Mouse (Mus musculus) thymus, adult 18-20 months (tissue): Measurements from ENCODE around the gene Gsg1l.

Source experiments
- DNase-seq, 2 experiments: peaks; one replicate each; pipeline ENCODE4 v3.0.0; 2022; ENCODE audit warnings: mixed read lengths in 2 of 2

The Gsg1l gene

DNA sequence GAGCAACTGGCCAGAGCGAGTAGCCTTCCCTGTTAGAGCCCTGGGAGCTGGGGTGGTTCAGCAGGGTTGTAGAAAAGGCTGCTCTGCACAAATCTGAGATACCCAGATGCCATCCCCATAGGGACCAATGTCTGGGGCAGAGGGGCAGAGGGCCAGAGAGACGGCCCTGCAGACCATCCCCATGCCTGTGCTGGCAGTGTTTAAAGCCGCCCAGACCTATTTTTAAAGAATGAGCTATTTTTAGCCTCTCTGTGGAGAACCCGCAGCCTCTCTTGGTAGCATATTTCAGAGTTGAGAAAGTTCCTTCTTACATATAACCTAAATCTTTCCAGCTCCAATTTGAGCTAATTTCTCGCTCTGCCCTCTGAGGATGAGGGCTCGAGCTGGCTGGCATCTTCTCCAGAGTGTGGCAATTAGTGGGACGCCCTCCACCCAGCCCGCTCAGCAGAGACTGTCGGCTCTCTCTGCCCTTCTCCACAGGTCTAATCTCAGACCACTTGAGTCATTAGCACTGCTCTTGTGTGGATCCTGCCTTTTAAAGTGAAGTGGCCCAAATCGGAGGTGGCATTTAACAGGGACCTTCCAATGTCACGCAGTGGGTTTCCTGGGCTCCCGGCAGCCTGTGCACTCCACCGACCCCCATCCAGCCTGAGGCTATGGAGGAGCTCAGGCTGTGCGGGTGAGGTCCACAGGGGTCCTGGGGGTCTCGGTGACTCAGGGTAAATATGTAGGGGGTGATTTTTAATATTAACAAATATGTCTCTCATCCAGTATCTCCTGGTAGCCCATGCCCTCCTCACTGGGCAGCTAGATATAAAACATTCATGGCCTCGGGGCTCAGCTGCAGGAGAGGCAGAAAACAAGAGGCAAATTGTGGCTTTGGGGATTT, 148.6 kb downstream of the Gsg1l start:
- DNase-seq: no peak

DNA sequence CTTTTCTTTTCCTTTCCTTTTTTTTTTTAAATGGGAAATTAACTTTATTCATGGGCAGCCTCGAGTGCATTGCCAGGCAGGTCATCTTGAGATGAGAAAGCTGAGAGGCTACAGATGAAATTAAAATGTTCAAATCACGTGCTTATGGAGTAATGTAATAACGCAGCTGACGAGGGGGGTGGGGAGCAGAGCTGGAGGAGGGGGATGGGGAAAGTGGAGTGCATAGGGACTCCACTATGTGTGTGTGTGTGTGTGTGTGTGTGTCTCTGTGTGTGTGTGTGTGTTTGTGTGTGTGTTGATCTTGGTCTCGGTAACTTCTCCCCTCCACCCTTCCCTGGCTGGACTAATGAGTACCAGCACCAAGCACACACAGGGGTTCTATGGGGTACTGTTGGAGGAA, 150.6 kb downstream of the Gsg1l start:
- no peak for DNase-seq

DNA sequence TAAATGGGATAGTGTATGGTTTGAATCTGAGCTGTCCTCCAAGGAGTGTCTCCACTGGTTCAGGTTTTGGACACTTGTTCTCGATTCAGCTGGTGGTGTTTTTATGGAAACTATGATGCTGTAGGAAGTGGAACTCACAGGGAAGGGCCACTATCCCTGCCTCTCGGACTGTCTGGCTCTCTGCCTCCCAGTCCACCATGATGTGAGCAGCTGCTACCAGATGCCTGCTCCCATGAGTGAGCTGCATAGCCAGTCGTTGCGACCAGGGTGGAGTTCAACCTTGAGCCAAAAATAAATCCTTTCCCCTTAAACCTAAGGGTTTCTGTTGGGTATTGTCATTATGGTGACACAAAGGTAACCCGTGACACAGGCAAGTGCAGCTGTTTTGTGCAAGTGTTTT, 158.2 kb downstream of the Gsg1l start:
- no peak for DNase-seq

DNA sequence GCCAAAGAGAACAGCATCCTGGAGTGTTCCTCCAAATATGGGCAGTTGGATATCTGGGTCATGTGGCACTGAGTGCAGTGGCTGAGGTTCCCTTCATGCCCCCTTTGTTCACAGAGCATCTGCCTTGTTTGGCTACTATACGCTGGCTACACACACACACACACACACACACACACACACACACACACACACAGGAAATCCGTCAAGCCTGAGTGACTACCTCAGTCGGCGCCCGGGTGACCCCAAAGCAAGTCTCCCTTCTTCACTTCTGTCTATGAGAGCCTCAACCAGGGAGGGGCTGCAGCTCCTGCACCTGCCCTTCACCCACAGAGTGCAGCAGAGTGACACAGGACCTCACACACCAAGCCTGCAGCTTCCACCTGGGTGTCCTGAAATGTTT, 161.4 kb downstream of the Gsg1l start:
- peak in 1 of 2 experiments; percentile 6 for DNase-seq

DNA sequence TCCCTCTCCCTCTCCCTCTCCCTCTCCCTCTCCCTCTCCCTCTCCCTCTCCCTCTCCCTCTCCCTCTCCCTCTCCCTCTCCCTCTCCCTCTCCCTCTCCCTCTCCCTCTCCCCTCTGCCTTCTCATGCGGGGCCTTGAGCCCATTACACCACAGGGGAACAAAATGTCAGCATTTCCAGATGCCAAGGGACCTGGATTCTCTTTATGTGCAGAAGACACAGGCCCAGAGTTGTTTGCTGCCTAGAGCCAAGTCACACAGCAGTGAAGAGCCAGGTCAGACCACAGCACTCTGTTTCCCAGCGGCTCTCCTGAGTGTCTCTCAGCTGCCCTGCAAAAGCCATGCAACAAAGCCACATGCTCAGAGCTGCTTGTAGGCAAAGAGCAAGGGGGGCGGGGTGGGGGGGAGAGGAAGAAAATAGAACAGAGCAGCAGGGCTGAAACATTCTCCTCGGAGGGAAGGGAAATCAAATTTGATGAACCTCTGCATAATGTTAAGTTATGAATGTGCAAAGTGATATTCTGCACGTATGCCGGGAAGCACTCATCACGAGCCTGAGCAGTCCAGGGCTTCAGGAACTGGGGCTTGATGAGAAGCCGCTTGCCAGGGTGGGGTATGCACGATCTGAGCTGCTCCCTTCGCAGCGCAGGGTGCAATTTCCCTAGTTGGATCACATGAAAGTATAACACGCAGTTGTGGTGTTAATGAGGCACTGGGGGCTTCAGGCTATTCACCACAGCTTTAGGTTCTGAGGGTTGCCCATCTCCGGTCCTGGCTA, 181.6 kb downstream of the Gsg1l start:
- no peak for DNase-seq

DNA sequence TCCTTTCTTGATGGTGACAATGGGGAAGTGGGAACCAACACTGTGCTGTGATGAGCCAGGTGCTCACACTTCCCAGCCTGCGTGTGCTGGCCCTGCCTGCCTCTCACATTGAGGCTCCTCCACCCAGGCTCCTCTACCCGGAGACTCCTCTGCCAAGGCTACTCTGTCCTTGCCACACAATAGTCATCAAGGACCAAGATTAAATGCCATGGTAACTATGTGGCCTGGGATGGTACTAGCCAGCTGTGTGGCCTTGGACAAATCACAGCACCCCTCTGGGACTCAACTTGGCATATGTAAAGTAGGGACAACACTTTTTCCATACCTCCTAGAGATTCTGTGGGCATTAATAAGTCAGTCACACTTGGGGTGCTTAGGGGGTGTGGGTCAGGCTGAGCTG, 182.3 kb downstream of the Gsg1l start:
- no peak for DNase-seq

DNA sequence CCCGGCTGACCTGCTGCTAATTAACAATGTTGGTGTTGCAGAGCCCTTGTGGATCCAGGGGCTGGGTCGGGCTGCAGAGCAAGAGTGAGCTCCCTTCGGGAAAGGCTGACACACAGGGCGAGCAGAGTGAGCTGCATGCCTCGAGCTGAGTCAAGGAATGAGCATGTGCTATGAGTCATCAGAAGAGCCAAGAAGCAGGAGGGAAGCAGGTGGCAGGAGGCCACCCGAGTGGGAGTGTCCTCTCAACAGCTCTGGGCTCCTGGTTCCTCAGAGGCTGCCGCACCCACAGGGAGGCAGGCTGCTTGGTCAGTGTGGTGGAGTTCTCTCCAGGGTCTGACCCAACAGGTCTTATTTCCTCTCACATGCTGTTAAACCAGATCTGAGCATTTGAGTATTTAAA, 183.2 kb downstream of the Gsg1l start:
- no peak for DNase-seq

DNA sequence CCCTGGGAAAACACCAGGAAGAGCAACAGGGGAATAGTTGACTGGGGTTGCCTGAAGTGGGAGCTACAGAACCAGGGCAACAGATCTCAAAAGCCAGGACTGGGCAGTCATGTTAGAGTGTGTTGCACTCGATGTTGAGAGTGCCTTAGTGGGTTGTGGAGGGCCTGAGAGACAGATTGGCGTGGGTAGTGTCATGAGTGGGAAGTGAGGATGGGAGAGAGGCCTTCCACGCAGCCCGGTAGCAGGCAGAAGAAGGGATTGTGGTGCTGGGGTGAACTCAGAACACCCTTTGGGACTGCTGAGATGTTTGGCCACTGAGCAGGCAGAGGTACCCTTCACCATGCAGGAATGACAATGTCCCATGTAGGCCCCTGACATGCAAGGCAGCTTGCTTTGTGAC, 185.2 kb downstream of the Gsg1l start:
- no peak for DNase-seq

DNA sequence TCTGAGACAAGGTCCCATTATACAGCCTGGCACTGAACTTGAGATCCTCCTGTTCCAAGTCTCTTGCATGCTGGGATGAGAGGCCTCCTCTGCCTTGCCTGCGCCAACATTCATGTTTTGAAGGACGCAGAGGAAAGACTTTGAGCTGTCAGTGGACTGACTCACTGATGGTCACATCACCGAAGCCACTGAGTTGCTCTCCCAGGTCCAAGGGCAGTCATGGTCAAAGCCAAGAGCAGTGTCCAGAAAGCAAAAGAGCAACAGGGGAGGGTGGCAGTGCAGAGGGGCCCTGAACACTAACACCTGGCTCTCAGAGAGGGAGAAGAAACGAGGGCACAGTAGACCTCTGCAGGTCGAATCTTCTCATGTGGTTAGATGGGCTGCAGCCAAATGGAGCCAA, 188.6 kb downstream of the Gsg1l start:
- DNase-seq: no peak

DNA sequence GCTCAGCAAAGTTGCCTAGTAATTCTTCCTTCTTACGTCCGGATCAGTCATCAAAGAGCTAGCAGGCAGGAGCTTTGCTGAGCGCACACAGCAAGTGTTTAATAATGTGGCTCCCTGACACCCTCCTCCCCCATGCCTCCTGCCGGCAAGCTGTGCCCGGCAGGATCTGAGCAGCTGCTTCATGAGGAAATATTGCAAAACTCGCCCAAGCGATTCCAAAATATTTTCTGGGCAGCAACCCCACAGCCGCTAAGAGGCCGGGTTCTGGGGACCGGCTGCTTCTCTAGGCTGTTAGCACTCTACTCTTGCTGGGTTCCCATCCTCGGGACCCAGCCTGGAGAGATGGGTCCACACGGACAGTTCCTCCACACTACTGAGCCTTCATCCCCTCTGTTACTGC, 193.8 kb downstream of the Gsg1l start:
- no peak for DNase-seq

DNA sequence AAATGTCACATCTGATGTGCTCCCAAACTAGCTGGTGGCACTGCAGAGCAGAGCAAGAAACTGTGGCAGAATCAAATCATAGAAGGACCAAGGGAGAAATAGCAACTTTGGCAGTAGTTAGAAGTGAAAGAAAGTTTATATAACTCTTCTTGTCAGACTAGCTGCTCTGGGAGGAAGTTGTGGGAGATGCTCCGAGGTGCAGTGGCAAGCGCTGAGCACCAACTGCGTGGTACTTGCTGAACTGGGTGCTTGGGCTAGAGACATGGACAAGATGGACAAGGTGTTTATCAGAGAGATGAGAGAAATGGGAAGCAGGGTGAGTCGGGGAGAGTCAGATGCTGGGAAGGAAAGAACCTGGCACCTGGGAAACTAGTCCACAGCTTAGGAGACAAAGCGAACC, 194.4 kb downstream of the Gsg1l start:
- no peak for DNase-seq

DNA sequence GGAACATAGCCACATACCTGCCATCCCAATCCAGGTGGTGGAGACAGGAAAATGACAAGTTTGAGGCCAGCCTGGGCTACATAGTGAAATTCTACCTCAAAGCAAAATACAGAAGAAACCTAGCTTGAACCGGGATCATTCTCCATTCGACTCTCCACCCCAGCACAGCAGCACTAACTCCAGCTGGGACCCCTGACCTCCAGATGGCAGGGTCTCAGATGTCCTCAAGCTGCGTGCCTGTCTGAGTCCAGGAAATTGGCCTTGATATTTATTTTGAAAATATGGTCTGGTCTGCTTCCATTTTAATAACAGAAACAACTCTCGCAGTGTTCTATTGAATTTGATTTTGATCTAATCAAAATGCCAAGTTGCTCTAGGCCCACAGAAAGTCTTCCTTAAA, 195.1 kb downstream of the Gsg1l start:
- DNase-seq: no peak

DNA sequence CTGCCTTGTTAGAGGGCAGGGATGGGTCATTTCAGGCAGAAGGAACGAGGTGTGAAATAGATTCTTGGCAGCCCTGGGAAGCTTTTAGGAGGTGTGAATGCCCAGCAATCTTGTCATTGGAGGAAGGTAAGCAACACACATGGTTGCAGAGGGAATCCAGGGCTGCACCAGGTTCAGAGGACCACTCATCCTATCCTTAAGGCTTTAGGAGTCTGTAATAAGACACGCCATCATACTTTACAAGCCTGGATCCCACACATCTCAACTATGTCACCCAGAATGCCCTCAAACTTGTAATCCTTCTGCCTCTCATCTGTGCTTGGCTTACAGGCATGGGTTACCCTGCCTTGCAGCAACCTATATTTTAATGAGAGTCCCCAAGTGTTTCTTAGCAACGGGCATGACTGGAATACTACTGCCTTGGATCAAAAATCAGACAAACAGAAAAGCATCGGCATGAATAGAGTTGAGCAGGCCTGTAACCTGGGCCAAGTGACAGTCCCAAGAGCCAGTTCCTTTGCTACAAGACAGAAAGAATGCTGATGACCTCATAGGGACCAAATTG, 196.0 kb downstream of the Gsg1l start:
- DNase-seq: no peak

DNA sequence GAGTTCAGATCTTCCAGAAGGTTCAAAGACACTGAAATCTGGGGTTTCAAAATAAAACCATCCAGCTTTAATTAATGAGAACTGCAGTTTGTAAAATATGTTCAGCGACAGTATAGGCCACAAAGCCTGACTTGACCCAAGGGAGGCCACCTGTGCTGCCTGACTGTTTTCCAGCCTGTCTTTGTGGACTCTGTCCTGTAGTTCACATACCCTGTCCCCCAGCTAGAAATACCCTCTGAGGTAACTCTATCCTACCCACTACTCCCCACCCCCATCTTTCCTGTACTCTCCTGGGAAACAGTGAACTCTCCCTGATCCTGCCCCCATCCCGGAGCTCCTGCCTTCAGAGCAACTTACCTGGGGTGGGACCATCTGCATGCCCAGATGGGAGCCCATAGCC, 199.0 kb downstream of the Gsg1l start:
- DNase-seq: no peak

DNA sequence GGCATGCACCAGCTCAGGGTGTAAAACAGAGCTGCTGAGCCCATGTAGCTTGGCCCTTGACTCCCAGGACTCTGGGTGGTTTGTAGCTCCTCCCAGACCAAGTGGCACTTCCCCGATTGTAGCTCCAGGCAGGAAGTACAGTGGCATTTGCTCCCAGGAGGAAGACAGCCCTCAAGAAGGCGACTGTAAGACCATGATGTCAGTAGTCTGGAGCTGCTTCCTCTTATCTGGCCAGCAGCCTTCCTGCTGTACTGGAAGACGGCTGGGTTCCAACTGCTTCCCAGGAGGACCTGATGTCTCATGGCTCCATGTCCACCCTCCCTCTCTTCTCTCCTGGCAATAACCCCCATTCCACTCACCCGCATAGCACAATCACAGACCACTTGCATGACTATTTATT, 204.2 kb downstream of the Gsg1l start:
- no peak for DNase-seq

DNA sequence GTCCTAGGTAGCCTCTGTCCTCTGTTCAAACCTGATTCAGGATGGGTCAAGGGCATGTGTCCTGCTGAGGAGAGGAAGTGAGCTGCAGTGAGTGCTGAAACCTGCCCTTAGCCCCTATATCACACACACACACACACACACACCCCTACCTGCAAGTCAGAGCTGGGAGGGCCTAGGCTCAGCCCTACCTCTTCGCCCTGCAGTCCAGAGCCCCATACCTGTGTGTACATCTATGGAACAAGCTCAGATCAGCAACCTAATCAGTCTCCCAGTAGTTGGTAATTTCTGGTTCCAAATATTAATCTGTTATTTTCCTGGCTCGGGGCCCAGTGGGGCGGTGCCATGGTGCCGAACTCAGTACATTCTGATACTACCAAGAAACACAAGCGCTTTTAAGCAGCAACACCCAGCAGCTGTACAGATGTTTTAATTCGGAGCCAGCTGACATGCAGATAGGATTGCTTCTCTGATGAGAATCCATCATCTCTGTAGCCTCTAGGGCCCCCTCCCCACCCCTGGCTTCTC, 208.2 kb downstream of the Gsg1l start:
- no peak for DNase-seq

DNA sequence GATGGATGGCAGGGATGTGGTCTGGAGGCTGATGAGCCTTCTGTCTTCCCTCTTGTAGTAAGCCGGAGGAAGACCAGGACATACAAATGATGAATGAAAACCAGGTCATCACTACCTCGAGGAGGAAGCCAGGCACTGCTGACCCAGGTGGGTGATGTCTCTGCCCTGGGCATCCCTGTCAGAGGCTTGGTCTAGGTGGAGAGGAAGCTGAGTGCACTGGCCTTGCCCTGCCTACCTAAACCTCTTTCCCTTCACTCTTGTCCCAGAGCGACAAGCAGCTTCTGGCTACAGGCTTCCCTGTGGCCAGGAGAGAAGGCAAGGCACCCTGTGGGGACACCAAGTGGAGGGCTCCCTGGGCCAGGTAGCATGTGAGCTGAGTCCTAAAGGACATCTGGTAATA, 209.3 kb downstream of the Gsg1l start:
- DNase-seq: no peak

DNA sequence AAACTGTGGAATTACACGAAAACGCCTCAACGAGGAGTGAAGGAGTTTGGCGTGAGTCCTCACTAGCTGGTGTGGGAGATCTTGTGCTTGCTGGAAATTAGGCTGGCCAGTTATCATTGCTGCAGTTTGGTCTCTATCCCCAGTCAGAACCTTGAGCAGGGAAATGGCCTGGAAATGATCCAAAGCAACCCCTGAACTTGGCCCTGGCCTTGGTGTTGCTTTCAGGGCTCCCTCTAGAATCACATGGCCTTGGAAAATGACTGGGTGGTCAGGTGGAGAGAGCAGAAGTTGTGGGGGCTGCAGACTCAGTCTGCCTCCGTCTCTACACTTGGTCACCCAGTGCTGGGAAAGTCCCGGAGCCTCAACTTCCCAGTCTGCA, 210.0 kb downstream of the Gsg1l start:
- no peak for DNase-seq

DNA sequence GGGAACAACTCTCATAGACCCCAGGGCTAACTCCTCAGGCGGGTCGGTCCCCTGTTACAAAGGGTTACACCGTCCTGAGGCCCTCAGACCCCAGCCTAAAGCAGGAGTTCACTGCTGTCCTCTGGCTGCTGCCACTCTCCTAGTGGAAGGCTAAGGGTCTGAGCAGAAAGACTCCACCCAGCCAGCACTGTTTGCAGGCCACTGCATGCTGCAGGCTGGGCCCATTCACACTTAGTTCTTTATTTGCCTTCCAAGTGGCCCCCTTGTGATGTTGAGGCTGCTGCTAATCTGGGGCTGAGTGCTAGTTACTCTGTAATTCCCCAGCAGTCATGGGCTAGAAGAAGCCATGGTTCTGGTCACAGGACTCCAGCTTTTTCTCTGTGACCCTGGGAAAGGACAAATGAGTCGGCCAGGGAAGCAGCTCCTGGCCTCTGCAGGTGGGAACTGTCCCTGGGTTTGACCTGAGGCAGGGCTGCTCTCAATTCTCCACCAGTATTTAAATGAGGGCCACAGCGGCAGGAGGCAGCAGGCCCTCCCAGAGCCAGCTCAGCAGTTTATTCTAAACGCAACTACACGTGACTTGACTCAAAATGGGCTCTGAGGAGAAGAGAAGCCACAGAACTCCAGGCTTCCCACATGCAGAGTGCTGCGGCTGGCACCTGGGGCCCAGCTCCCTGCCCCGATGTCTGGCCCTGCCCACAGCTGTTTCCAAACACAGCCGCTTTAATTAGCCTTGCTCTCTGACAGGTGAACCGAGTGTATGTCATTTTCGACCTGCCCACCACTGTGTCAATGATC, 210.6 kb downstream of the Gsg1l start:
- DNase-seq: no peak

DNA sequence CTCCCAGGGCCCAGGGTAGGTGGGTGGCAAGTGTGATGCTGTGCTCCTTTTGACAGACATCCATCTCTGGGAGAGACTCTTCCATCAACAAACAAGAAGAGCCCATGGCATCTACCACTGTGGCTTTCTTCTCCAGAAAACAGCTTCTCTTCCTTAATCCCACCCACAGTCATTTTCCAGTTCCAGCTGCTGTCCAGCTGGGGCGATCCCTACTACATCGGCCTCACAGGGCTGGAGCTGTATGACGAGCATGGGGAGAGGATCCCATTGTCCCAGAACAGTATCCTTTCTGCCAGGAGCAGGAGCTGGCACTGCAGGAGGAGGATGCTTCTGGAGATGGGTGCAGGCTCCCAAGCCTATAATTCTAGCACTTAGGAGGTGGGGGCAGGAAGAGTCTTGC, 213.6 kb downstream of the Gsg1l start:
- DNase-seq: no peak

DNA sequence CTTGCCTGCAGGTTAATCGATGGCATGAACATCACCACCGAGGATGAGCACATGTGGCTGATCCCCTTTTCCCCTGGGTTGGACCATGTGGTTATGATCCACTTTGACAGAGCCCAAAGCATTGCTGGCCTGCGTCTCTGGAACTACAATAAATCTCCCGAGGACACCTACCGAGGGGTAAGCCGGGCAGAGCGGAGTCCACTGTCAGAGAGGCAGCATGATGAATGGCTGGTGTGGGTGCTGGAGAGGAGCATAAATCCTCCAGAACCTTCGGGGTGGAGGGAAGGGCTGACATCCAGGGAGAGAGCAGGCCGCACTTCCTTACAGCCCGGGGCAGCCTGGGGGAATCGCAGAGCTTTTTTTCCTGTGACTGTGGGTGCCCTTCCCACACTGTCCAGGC, 217.0 kb downstream of the Gsg1l start:
- DNase-seq: no peak

DNA sequence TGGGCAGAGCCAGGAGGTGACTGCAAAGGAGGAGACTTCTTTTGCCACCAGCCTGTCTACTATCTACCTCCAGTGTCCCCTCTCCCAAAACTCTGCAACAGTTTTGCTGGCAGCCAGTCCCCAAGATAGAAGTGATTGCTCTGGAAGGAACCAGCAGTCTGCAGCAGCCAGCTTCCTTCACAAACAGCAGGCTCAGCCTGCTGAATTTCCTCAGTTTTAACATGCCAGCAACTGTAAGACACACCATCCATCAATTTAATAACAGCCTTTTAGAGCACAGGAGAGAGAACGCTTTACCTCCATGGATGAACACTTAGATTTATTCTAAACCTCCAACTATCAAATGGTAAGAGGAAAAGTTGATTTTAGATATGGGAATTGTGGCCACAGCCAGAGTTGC, 218.2 kb downstream of the Gsg1l start:
- DNase-seq: no peak

DNA sequence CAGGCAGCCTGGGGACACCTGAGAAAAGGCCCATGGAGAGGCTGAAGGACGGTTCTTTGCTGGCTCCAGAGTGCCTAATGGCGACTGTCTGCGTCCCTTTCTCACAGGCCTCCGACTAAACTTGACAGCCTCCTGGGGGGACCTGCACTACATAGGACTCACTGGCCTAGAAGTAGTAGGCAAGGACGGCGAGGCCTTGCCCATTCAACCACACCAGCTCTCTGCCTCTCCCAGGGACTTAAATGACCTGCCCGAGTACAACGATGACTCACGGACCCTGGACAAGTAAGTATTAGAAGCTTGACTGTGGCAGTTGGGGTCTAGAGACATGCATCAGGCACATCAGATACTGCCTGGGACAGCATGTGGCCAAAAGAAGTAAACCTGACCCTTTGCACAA, 221.8 kb downstream of the Gsg1l start:
- no peak for DNase-seq
